Mouse (Mus musculus) megakaryocyte, embryonic 14.5 days (primary cell): ENCODE results near the gene Rsph9.

Source experiments
- FLI1 ChIP-seq: IDR thresholded peaks from 2 replicates; pipeline ENCODE4 v1.6.1; 2012; ENCODE audit warnings: low read length, inconsistent platforms, mixed read lengths
- GATA1 ChIP-seq: IDR thresholded peaks from 3 replicates; pipeline ENCODE4 v1.6.1; 2012; ENCODE audit warnings: mixed read lengths, low read length, inconsistent platforms, borderline replicate concordance

GRCm38 (mm10) chr17:46108286-46108685 lies 35.7 kb downstream of the Rsph9 start:
- TF ChIP-seq FLI1 (no peak), GATA1 (no peak)
